Mouse (Mus musculus) liver, postnatal 0 days (tissue): ENCODE measurements around the gene Rhebl1.

Experiments used
- CTCF ChIP-seq: sonication (generic); IDR thresholded peaks from 2 replicates; pipeline ENCODE4 v1.5.1; 2016; ENCODE audit warnings: antibody characterized with exemption, low read depth
- EP300 ChIP-seq: IDR thresholded peaks from 2 replicates; pipeline ENCODE4 v1.6.1; 2016; ENCODE audit warnings: antibody characterized with exemption, low read depth, mild to moderate bottlenecking

GRCm38 (mm10) chr15:98851229-98851818 lies 43.0 kb downstream of the Rhebl1 start:
- TF ChIP-seq CTCF (no peak), EP300 (no peak)
